Mouse (Mus musculus): ENCODE measurements around the gene Cenpx. TPM values are rescaled to one million over a fixed set of nuclear protein-coding genes. Genes with fewer than 3 reads are reported as not detected.

The Cenpx gene
- polyA plus RNA-seq, 1 experiment, result 42.0 TPM

DNA sequence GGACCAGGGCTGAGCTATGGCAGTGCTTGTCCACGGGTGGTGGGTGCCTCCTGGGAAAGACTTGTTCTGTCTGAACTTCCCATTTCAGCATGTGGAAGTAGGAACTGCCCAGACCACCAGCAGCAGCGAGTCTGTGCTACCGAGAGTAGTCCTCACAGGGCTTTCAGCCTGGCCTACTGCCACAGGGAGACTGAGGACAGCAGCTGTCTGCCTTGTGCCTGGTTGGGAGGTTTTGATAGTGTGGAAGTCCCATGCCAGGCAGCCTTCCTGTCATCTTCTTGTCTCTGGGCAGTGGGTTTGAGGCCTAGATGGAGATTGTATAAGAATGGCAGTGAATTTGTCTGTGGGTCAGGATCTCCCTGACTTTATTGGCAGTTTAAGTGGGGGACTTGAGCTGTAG, 24.2 kb downstream of the Cenpx start:
- TF ChIP-seq GATA1 (IDR thresholded peaks at IDR 0.05; ENCODE audit: low read length), result no peak

DNA sequence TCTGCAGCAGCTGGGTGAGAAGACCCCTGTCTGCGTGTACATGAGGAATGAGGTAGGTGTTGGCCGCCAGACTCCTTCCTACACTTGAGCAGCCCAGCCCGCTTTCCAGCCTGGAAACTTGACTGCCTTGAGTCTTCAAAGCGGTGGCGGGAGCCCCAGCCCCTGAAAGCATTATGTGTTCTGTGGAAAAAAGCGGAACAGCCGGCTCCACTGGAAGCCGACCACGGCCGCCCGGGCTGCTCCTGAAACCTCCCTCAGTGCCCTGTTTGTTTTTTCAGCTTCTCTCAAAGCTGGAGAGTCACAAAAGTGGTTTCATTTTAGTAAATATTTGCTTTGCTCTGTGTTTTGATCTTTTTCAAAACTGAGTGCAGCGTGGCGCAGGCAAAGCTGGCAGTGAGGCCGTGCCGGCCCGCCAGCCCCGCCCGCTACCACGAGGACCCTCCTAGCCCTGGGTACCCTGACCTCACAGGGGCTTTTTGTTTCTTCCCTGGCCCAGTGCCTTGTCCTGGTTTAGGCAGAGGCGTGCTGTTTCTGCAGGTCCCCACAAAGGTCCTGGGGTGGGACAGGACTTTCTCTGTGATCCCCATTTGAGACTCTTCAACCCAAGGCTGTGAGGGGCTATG, 26.8 kb downstream of the Cenpx start:
- TF ChIP-seq GATA1 (IDR thresholded peaks at IDR 0.05; ENCODE audit: low read length), result no peak

DNA sequence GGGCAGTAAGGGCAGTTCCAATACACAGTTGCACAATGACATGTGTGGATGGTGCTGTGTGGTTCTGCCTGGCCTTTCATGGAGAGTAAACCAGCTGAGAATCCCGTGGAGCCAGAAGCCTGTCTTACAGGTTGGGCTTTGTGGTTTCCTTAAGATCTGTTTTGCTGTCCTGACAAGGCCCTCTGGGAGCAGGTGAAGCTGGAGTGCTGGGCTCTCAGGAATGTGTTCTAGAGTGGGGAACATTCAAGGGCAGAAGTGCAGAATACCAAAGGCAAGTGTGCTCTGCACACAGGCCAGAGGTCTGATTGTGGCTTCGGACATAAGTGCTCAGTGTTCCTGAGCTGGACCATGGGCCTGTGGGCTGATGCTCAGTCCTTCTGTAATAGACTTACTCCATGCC, 28.9 kb downstream of the Cenpx start:
- no peak for TF ChIP-seq GATA1 (IDR thresholded peaks at IDR 0.05; ENCODE audit: low read length)

DNA sequence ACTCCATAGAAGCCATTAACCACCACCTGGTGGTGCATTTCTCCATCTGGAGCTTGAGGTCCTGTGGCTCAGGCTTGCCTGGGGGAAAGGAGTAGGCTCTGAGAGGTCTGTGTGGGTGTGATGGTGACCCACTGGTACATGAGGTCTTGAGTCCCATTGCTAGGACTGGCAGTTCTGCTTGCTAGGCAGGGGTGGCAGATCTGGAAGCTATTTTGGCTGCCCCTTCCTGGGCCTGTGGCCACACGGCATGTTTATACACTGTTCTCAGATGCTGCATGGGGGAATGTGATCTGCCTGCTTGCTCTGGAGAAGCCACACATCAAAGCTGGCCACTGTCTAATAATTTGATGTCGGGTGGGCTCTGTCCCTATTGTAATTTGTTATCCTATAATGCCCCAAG, 29.5 kb downstream of the Cenpx start:
- TF ChIP-seq GATA1 (IDR thresholded peaks at IDR 0.05; ENCODE audit: low read length), result no peak

DNA sequence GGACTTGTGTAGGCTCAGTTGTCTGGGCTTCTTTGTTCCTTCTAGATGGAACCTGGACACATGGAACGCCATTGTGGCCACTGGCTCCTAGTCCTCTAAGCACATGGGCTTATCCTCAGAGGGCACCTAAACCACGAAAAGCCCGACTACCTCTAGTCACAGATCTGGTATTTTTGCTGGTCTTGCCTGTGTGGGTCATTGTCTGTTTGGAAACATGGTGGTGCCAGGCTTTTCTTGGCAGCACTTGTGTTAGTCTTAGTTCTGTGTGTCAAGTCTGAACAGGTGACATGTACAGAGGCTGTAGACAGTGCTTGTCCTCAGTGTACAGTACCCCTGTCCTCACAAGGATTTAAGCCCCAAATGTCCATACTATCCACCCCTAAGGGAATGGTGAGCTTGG, 30.0 kb downstream of the Cenpx start:
- no peak for TF ChIP-seq GATA1 (IDR thresholded peaks at IDR 0.05; ENCODE audit: low read length)

DNA sequence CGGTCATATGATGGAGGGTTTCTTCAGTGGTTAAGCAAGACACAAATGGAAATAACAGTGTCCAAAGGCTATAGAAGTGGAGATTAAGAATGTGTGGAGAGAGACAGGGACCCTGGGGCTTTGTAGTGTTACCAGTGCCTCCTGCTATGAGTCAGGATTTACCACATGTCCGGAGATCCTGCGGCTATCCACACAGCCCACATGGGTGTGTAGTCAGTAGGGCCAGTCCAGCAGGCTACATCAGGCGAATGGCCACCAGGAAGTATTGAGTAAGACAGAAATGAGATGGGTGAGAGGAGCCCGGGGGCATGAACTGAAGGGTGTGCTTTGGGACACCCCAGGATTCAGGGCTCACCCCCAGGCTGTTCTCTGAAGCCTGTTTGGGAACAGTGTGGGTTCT, 30.9 kb downstream of the Cenpx start:
- TF ChIP-seq GATA1 (IDR thresholded peaks at IDR 0.05; ENCODE audit: low read length), result no peak

DNA sequence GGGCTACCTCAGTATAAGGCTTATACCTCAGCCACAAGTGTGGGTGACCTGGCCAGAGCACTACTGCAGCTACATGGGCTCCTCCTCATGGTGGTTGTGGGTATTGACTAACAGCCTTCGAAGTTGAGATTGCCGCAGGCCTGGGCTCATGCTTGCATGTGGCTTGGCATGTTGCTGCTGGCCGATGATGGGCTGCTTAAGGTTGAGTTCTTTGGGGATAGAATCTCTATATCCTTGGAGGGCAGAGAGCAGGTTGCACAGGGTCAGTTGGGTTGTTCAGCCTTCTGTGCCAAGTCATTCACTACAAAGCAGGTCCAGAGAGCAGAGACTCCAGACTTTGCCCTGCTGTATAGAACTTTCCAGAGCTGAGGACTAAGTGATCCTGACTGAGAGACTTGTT, 33.6 kb downstream of the Cenpx start:
- no peak for TF ChIP-seq GATA1 (IDR thresholded peaks at IDR 0.05; ENCODE audit: low read length)

DNA sequence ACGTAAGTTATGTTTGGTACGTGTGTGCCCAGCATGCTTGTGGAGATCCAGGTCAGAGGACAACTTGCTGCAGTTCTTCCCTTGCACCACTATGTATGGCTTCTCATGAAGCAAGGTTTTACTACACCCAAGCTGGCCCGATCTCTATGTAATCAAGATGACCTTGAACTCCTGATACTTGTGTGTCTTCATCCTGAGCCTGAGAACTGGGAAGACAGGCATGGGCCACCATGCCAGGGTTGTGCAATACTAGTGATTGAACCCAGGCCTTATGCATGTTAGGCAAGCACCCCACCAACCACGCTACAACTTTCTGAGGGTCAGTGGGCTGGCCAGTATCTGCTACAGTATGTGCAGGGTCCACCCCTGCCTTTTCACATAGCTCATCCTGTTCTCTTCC, 36.6 kb downstream of the Cenpx start:
- TF ChIP-seq GATA1 (IDR thresholded peaks at IDR 0.05; ENCODE audit: low read length), result no peak

DNA sequence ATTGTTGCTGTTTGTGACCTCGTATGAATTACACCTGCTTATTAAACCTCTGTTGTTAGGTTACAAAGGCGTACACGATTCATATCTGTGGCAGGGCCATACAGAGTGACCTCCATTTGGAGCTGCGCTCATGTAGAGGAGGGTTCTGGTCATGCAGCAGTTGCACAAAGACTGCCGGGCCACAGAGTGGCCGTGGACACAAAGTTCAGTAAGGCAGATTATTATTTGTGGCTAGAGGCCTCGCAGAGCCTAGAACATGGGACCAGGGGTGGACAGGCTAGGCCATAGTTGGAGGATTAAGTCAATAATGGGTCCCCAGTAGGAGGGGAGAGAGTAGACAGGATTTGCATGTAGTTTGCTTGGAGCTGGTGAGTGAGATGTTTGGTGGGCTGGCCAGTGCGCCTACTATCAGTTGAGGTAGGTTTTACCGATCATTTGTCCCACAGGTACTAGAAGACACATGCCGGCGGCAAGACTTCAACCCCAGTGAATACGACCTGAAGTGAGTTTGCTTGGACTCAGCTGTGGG, 39.9 kb downstream of the Cenpx start:
- TF ChIP-seq GATA1 (IDR thresholded peaks at IDR 0.05; ENCODE audit: low read length), result no peak

DNA sequence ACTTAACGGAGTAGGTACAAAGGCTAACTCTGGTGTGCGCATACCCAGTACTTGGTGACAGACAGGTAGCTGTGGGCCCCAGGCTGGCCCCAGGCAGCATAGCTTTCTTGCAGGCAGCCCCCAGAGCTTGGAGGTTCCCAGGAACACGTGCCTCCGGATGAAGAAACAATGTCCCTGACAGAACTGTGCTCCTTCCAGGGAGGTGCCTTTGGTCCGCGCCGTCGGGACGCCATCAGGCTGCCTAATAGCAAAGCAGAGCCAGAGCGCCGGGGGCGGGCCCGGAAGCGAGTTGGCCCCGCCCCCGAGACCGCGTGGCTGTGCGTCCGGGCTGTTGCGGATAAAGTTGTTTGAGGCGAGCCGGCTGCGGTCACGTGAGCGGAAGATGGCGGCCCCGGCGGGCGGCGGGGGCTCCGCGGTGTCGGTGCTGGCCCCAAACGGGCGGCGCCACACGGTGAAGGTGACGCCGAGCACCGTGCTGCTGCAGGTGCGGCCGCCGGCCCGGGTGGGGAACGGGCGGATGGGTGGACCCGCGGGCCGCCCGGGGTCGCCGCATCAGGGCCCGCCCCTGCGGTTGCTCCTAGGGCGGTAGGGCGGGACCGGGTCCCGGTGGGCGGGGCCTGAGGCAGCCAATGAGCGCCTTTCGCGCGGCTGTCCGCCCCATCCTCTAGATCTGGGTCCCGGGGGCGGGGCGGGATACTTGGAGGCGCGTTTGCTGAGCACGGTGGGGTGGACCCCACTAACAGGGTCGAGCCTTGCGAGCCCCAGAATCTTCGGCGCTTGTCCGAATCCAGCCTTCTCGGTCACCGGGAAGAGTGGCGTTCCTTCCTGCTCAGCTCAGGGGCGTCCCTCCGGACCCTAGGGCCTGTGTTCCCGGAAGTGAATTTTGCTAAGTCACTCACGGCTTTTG, 40.6 kb downstream of the Cenpx start, which contains the start of gene Aspscr1:
Gene Aspscr1, plus strand, starts transcription at position 287 of the 907 bp plus-strand sequence.
- TF ChIP-seq GATA1 (IDR thresholded peaks at IDR 0.05; ENCODE audit: low read length), result no peak

DNA sequence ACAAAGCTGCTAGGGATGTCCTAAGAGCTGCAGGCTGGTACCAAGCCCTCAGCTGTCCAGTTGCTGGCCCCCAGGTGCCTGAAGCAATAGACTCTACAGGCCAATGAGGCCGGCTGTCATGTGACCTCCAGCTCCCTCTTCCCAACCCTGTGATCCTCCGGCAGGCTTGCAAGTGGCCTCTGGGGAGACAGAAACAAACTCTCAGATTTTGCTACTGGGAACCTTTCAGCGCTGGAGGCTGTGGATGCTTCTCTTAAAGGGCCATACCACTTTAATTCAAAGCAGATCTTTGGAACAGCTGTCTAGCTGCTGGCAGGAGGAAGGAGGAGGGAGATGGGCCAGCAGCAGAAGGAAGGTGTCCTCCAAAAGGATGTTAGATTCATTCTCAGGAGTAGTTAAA, 46.9 kb downstream of the Cenpx start:
- no peak for TF ChIP-seq GATA1 (IDR thresholded peaks at IDR 0.05; ENCODE audit: low read length)

DNA sequence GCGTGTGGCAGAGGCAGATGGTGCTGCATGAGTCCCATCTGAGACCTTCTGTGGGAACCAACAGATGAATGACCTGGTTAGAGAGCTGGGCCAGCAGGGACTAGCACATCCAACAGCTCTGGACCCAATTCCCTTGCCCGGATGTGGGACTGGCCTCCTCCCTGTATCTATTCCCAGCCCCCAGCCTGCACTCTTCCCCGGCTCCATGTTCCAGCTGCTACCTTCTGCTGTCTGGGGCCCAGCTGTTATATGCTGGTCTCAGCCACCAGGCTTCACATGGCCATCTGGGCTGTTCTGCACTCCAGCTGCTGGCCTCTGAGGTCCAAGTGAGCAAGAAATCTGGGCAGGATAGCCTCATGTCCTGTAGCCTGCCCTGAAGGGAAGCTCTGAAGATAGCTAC, 48.1 kb downstream of the Cenpx start:
- TF ChIP-seq GATA1 (IDR thresholded peaks at IDR 0.05; ENCODE audit: low read length), result no peak

DNA sequence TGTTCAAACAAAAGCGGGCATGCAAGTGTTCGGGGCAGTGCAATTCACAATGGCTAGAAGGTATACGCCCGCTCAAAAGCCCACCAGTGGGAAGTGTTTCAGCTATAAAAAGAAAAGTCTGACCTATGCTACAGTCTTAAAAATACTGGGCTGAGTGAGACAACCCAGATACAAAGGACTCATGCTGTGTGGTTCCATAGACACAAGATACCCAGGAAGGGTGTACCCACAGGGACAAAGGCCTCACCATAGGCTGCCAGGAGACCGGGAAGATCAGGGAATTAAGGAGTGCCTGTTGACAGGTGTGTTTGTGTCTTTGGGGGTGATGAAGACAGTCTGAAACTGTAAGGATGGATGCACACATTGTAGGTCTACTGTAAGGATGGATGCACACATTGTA, 49.8 kb downstream of the Cenpx start:
- no peak for TF ChIP-seq GATA1 (IDR thresholded peaks at IDR 0.05; ENCODE audit: low read length)

DNA sequence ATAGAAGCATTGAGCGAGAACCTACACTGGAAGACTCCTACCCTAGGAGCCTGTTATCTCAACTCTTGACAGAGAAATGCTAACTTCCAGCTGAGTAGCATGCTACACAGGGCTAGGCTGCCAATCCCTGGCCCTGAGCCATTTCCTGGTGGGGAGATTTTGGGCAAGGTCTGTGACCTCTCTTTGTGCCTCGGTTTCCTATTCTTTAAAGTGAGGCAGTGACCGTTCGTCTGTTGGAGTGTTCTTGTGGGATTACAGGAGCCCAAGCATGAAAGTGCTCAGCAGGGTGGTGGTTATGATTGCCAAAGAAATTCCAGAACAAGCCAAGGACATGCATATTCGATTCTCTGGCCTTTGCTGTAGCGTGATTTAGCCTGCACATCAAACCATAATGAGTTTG, 50.8 kb downstream of the Cenpx start:
- TF ChIP-seq GATA1 (IDR thresholded peaks at IDR 0.05; ENCODE audit: low read length), result no peak

DNA sequence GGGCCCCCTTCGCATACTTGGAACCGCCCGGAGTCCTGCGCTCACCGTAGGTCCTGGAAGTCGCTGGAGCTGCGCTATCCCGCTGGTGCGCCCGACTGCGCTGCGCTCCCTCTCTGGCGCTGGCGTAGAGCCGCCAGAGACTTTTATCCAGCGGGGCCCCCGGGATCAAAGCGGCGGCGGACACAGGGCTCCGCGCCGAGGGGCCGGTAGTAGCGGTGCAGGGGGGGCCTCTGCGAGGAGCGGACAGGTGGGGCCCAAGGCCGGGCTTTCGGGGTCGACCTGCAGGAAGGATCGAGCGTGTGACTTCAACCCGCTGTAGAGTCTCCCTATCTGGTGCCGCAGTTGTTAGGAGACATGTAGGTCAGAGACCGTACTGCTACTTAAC, 52.5 kb downstream of the Cenpx start, which contains the start of gene Notum:
Gene Notum, minus strand, starts transcription at position 100 of the 385 bp plus-strand sequence.
- no peak for TF ChIP-seq GATA1 (IDR thresholded peaks at IDR 0.05; ENCODE audit: low read length)

Other genes with a start within 250 kb of the Cenpx start
- gene Arl16, start 246.1 kb downstream of the Cenpx start, polyA plus RNA-seq (2012), result 26.9 and 44.9 TPM in 2 replicates
- 600 and 743 TPM in 2 replicates for gene Mrpl12, start 229.1 kb downstream of the Cenpx start, polyA plus RNA-seq (2012)
- 74.6 and 83.7 TPM in 2 replicates for gene Slc25a10, start 221.9 kb downstream of the Cenpx start, polyA plus RNA-seq (2012)
- gene Gcgr, start 183.0 kb downstream of the Cenpx start, polyA plus RNA-seq (2012), result not detected in 2 replicates
- 170 and 215 TPM in 2 replicates for gene Mcrip1, start 164.0 kb downstream of the Cenpx start, polyA plus RNA-seq (2012)
- gene Ppp1r27, start 162.6 kb downstream of the Cenpx start, polyA plus RNA-seq (2012), result not detected in 2 replicates
- gene P4hb, start 140.5 kb downstream of the Cenpx start, polyA plus RNA-seq (2012), result 559 and 642 TPM in 2 replicates
- gene Arhgdia, start 132.1 kb downstream of the Cenpx start, polyA plus RNA-seq (2012), result 1,177 and 1,217 TPM in 2 replicates
- gene Alyref, start 115.4 kb downstream of the Cenpx start, polyA plus RNA-seq (2012), result 539 and 588 TPM in 2 replicates
- 200 and 289 TPM in 2 replicates for gene Anapc11, start 115.3 kb downstream of the Cenpx start, polyA plus RNA-seq (2012)
- gene Npb, start 105.3 kb downstream of the Cenpx start, polyA plus RNA-seq (2012), result 1.7 and 2.3 TPM in 2 replicates
- gene Pcyt2, start 95.8 kb downstream of the Cenpx start, polyA plus RNA-seq (2012), result 149 and 196 TPM in 2 replicates
- 108 and 170 TPM in 2 replicates for gene Sirt7, start 88.5 kb downstream of the Cenpx start, polyA plus RNA-seq (2012)
- 44.0 and 52.0 TPM in 2 replicates for gene Mafg, start 80.1 kb downstream of the Cenpx start, polyA plus RNA-seq (2012)
- gene Pycr1, start 70.0 kb downstream of the Cenpx start, polyA plus RNA-seq (2012), result 1.8 and 3.2 TPM in 2 replicates
- gene Myadml2, start 65.6 kb downstream of the Cenpx start, polyA plus RNA-seq (2012), result not detected in 2 replicates
- gene Notum, start 52.6 kb downstream of the Cenpx start, polyA plus RNA-seq (2012), result not detected in 2 replicates
- 215 and 275 TPM in 2 replicates for gene Aspscr1, start 40.8 kb downstream of the Cenpx start, polyA plus RNA-seq (2012)
- gene Lrrc45, start 187 bp upstream of the Cenpx start, polyA plus RNA-seq (2012), result 28.7 and 33.4 TPM in 2 replicates
- 1.6 and 2.7 TPM in 2 replicates for gene Rac3, start 7.7 kb upstream of the Cenpx start, polyA plus RNA-seq (2012)
- 28.9 and 50.8 TPM in 2 replicates for gene Dcxr, start 13.5 kb upstream of the Cenpx start, polyA plus RNA-seq (2012)
- gene Cbr2, start 18.4 kb upstream of the Cenpx start, polyA plus RNA-seq (2012), result not detected in 2 replicates
- gene Hmga1b, start 49.1 kb upstream of the Cenpx start, polyA plus RNA-seq (2012), result 2,256 and 2,629 TPM in 2 replicates
- gene Rfng, start 70.5 kb upstream of the Cenpx start, polyA plus RNA-seq (2012), result 50.0 and 86.3 TPM in 2 replicates
- gene Gps1, start 70.5 kb upstream of the Cenpx start, polyA plus RNA-seq (2012), result 73.2 and 84.7 TPM in 2 replicates
- gene Dus1l, start 82.7 kb upstream of the Cenpx start, polyA plus RNA-seq (2012), result 184 and 189 TPM in 2 replicates
- 420 and 762 TPM in 2 replicates for gene Fasn, start 110.8 kb upstream of the Cenpx start, polyA plus RNA-seq (2012)
- gene Ccdc57, start 219.1 kb upstream of the Cenpx start, polyA plus RNA-seq (2012), result 2.1 and 2.3 TPM in 2 replicates
- gene Slc16a3, start 234.7 kb upstream of the Cenpx start, polyA plus RNA-seq (2012), result 0.93 and 1.6 TPM in 2 replicates

All from G1E-ER4 (cell line).